Mouse (Mus musculus): ENCODE results near the gene Cracr2a. TPM values are rescaled to one million over a fixed set of nuclear protein-coding genes. Genes with fewer than 3 reads are reported as not detected.
A peak's percentile ranks its signal among the peaks of the same experiment; 100 is the strongest.

Gene Cracr2a
- polyA plus RNA-seq, 2 experiments = 1.3 to 1.4 TPM

DNA sequence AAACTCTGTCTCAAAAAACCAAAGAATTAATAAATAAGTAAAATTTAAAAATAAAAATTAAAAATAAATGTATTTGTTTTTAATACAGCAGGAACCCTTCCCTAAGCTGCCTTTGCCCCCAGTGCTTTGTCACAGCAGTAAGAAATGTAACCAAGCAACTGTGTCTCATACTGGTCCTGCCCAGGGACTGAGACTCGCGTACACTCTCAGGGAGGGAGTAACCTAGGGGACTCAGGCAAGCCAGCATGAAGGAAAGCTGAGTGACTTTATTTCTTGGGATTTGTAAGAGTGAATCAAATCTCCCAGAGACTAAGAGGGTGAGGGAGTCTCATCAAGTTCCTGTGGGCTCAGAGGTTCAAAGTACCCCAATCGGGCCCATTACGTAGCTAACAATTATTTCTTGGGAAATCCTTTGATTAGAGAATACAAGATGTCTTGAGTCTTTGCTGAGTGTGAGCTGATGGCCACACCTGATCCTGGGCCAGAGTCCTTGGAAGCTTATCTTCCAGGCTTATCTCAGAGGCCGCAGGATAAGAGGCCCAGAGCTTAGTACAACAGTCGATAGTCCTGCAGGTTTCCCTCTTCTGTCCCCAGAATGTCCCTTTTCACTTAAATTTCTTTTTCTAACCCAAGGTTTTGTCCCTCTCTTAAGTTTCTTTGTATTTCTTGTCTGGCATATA is 126.2 kb downstream of the Cracr2a start:
- no peak for TF ChIP-seq POLR2A (IDR thresholded peaks at IDR 0.05; ENCODE audit: borderline replicate concordance, extremely low read depth, insufficient read depth, insufficient read length)
- no peak overlapping the region for H3K4me3 ChIP-seq (replicated peaks; ENCODE audit: low read length)
- H3K9ac ChIP-seq (ENCODE audit: low read depth, low read length, severe bottlenecking) = no peak overlapping the region
- no peaks in the 10 kb centered on the region for H3K36me3 ChIP-seq (ENCODE audit: control insufficient read depth, insufficient read depth, low read length)
- 0 out of 2 replicates have a peak, but pooled peaks cover 3% of the 10 kb centered on the region for H3K4me1 ChIP-seq (ENCODE audit: control insufficient read depth, insufficient read depth, low read length)
- H3K27me3 ChIP-seq (ENCODE audit: control insufficient read depth, insufficient read depth, low read length) = no peaks in the 10 kb centered on the region
- H3K27ac ChIP-seq (replicated peaks; ENCODE audit: low read depth, low read length) = no peak overlapping the region
- 90% methylated on average over 6 of the region's 6 CpGs for WGBS
- H3K9me3 ChIP-seq (ENCODE audit: control insufficient read depth, low read length) = no peaks in the 10 kb centered on the region
- DNase-seq (ENCODE audit: low spot score) (no peak), ATAC-seq (ENCODE audit: low FRiP score, low read depth) (no peak)
- no peak overlapping the region for H3K4me2 ChIP-seq (replicated peaks; ENCODE audit: low read depth, low read length, severe bottlenecking)

DNA sequence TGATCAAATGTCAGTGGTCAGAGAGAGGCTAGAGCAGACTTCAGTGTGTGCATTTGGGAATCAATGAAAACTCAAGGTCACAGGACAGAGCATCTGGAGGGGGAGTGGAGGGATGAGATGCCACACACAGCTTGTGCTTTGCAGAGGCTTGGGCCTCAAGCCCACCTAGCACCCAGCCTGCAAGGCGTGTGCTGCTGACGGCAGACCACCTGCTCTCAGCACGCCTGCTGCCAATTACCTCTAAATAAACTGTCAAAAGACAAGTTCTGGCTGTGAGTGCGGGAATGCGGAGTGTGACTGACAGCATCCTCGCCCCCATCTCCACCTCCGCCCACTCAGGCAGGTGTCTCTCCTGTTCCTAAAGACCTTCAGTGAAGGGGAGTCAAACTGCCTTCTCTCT is 131.2 kb downstream of the Cracr2a start:
- no peak for DNase-seq (ENCODE audit: low spot score)
- 28% methylated on average over 7 of the region's 7 CpGs for WGBS
- Histone ChIP-seq H3K27me3 (ENCODE audit: control insufficient read depth, insufficient read depth, low read length) (no peaks in the 10 kb centered on the region), H3K4me2 (replicated peaks; ENCODE audit: low read depth, low read length, severe bottlenecking) (no peak overlapping the region), H3K4me3 (replicated peaks; ENCODE audit: low read length) (no peak overlapping the region), H3K9ac (ENCODE audit: low read depth, low read length, severe bottlenecking) (no peak overlapping the region), H3K9me3 (ENCODE audit: control insufficient read depth, low read length) (no peaks in the 10 kb centered on the region), H3K36me3 (ENCODE audit: control insufficient read depth, insufficient read depth, low read length) (no peaks in the 10 kb centered on the region), H3K4me1 (ENCODE audit: control insufficient read depth, insufficient read depth, low read length) (0 out of 2 replicates have a peak, but pooled peaks cover 3% of the 10 kb centered on the region), H3K27ac (replicated peaks; ENCODE audit: low read depth, low read length) (no peak overlapping the region)
- no peak for ATAC-seq (ENCODE audit: low FRiP score, low read depth)
- no peak for TF ChIP-seq POLR2A (IDR thresholded peaks at IDR 0.05; ENCODE audit: borderline replicate concordance, extremely low read depth, insufficient read depth, insufficient read length)

DNA sequence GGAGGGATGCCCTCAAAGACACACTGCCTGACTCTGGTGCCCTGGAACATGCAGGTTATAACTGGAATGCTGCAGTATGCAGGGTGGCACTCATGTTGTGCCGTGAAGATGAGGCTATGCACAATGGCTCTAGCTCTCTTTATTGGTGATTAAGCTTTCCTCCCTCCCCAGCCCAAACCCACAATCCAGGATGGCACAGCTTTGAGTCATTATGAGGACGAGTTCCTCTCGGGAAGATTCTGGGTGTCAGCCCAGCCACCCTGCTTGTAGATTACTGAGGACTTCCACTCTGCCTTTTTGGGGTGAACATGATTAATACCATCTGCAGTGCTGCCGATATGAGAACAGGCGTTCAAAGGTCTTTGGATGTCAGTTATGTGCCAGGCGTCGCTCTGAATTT is 132.5 kb downstream of the Cracr2a start:
- Histone ChIP-seq H3K9me3 (ENCODE audit: control insufficient read depth, low read length) (no peaks in the 10 kb centered on the region), H3K4me3 (replicated peaks; ENCODE audit: low read length) (no peak overlapping the region), H3K9ac (ENCODE audit: low read depth, low read length, severe bottlenecking) (no peak overlapping the region), H3K4me1 (ENCODE audit: control insufficient read depth, insufficient read depth, low read length) (0 out of 2 replicates have a peak, but pooled peaks cover 3% of the 10 kb centered on the region), H3K27ac (replicated peaks; ENCODE audit: low read depth, low read length) (no peak overlapping the region), H3K36me3 (ENCODE audit: control insufficient read depth, insufficient read depth, low read length) (no peaks in the 10 kb centered on the region), H3K27me3 (ENCODE audit: control insufficient read depth, insufficient read depth, low read length) (no peaks in the 10 kb centered on the region), H3K4me2 (replicated peaks; ENCODE audit: low read depth, low read length, severe bottlenecking) (no peak overlapping the region)
- DNase-seq (ENCODE audit: low spot score) (no peak), ATAC-seq (ENCODE audit: low FRiP score, low read depth) (no peak)
- WGBS = 87% methylated on average over 7 of the region's 7 CpGs
- no peak for TF ChIP-seq POLR2A (IDR thresholded peaks at IDR 0.05; ENCODE audit: borderline replicate concordance, extremely low read depth, insufficient read depth, insufficient read length)

DNA sequence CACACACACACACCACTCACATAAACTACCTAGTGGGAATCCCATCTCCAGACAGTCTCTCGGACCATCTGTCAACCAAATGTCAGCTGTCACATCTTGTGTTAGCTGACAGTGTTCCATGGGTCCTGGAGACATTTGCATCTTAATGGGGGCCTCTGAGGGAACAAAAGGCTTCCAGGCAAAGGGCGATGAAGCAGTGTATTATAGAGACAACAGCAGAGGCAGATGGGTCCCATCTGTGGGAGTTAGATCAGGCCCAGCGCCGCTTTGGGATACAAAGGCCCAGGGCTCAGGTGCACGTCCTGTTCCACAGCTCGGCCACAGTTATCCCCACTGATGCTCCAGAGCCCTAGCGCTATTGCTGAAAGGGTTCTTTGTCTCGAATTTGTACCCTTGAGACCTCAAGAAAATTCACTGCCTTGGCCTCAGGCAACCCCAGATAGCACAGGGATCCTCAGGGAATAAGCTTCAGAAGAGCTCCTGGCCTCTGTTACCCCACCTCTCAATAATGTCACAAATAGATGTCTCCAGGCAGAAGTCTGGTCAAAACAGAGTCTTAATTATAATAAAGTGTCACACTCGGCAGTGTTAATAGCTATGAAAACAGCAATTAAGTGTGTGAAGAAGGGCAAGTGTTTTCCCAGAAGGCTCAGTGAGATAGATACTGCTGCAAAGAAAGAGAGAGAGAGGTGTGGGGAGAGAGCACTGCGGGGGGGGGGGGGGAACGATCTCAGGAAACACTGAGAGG is 140.1 kb downstream of the Cracr2a start:
- H3K27me3 ChIP-seq (ENCODE audit: control insufficient read depth, insufficient read depth, low read length) = no peaks in the 10 kb centered on the region
- DNase-seq (ENCODE audit: low spot score) (peak; percentile 16), ATAC-seq (ENCODE audit: low FRiP score, low read depth) (no peak)
- no peak overlapping the region for H3K27ac ChIP-seq (replicated peaks; ENCODE audit: low read depth, low read length)
- H3K9me3 ChIP-seq (ENCODE audit: control insufficient read depth, low read length) = no peaks in the 10 kb centered on the region
- no peak overlapping the region for H3K4me3 ChIP-seq (replicated peaks; ENCODE audit: low read length)
- H3K4me1 ChIP-seq (ENCODE audit: control insufficient read depth, insufficient read depth, low read length) = no peaks in the 10 kb centered on the region
- H3K9ac ChIP-seq (ENCODE audit: low read depth, low read length, severe bottlenecking) = no peak overlapping the region
- no peak for TF ChIP-seq POLR2A (IDR thresholded peaks at IDR 0.05; ENCODE audit: borderline replicate concordance, extremely low read depth, insufficient read depth, insufficient read length)
- no peak overlapping the region for H3K4me2 ChIP-seq (replicated peaks; ENCODE audit: low read depth, low read length, severe bottlenecking)
- 46% methylated on average over 10 of the region's 11 CpGs for WGBS
- no peaks in the 10 kb centered on the region for H3K36me3 ChIP-seq (ENCODE audit: control insufficient read depth, insufficient read depth, low read length)

DNA sequence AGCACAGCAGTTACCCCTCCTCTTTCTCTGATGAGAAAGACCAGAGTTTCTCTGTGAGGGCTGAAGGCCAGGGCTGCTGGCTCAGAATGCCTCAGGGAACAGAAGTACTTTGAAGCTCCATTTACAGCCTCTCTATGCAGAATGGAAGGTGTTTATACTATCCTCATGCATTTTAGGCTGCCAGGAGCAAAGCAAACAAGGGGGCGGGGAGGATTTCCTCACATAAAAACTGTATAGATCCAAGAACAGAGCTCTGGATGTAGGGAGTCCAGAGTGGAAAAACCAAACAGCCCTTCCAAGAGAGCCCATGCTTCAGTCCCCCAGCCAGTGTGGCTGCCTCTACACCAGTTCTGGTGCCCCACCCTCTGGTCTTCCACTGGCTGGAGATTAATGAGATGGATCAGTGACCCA is 147.1 kb downstream of the Cracr2a start:
- H3K4me1 ChIP-seq (ENCODE audit: control insufficient read depth, insufficient read depth, low read length) = no peaks in the 10 kb centered on the region
- no peak overlapping the region for H3K27ac ChIP-seq (replicated peaks; ENCODE audit: low read depth, low read length)
- no peaks in the 10 kb centered on the region for H3K9me3 ChIP-seq (ENCODE audit: control insufficient read depth, low read length)
- WGBS = 12% methylated on average over 1 of the region's 1 CpGs
- peak; percentile 79 for ATAC-seq (ENCODE audit: low FRiP score, low read depth)
- no peak for TF ChIP-seq POLR2A (IDR thresholded peaks at IDR 0.05; ENCODE audit: borderline replicate concordance, extremely low read depth, insufficient read depth, insufficient read length)
- no peaks in the 10 kb centered on the region for H3K36me3 ChIP-seq (ENCODE audit: control insufficient read depth, insufficient read depth, low read length)
- no peak overlapping the region for H3K9ac ChIP-seq (ENCODE audit: low read depth, low read length, severe bottlenecking)
- H3K27me3 ChIP-seq (ENCODE audit: control insufficient read depth, insufficient read depth, low read length) = no peaks in the 10 kb centered on the region
- no peak overlapping the region for H3K4me2 ChIP-seq (replicated peaks; ENCODE audit: low read depth, low read length, severe bottlenecking)
- peak; percentile 74 for DNase-seq (ENCODE audit: low spot score)
- H3K4me3 ChIP-seq (replicated peaks; ENCODE audit: low read length) = no peak overlapping the region
